Mouse (Mus musculus) right cerebral cortex, postnatal 14 days (tissue): ENCODE measurements around the gene Jmjd8.
"Not testable (repeated sequence)": the region's sequence is repeated elsewhere in the genome, so short reads cannot be mapped to it uniquely, and the experiment has no call there.

Experiments used
- DNase-seq: peaks from one replicate; pipeline ENCODE4 v3.0.0; 2022

The Jmjd8 gene

DNA sequence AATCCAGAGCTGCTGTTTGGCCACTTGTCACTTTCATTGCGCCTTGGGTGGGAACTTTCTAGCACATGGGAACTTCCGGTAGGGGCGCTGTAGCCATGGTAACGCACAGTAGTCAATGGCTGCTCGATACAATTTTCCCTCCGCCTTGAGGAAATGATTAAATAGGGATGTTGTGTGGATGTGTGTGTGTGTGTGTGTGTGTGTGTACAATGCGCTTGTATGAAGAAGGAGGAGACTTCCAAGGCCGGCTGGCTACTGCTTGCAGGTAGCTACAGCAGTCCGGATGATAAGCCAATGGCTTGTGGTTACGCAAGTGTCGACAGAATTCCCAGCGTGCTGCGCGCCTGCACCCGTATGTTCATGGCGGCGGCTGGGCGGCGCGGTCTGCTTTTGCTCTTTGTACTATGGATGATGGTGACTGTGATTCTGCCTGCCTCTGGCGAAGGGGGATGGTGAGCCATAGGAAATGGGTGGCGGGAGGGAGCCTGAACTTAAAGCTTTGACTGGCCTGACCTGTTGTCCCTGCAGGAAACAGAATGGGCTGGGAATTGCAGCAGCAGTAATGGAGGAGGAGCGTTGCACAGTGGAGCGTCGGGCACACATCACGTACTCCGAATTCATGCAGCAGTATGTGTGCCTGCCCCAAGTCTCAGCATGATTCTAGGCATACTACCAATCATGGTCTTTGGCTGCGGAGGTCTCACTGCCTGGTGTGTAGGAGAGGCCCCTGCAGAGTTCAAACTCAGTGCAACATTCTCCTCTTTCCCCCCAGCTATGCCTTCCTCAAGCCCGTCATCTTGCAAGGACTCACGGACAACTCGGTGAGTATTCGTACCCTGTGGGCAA, at the start of gene Jmjd8:
Jmjd8 (plus strand) TSS at position 156 of the 846 bp plus-strand sequence.
- peak; percentile 86 for DNase-seq

DNA sequence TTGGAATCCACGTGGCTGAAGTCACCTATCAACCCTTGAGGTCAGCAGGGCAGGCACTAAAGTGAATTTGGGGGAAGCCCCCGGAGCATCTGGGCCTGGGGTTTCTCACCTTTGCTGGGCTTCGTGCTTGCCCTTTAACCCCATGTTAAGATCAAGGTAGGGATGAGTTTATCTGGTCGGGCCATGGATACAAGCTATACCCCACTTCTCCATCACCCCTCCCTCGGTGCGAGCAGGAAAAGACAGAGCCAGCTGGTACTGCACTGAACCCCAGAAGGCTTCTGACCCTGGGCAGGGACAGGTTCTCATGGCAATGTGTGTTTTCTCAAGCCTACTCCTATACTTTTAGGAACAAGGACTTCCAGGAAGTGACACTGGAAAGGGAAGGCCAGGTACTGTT, 47.3 kb upstream of the Jmjd8 start:
- DNase-seq = no peak

DNA sequence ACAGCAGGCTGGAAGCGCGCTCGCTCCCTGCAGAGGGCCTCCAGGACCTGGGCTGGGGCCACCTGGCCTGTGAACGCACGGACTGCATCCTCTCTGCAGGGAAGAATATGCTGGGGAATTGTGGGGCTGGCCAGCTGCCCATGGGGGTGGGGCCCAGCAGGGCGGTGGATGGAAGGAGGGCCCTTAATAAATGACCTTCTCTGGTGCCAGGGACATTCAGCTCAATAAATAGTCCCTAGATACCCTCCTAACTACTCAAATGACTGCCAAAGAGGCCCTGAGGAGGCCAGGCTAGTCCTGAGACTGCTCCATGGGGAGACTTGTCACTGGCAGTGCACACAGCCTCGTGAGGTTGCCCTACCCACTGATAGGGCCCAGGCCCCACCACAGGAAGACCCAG, 45.6 kb upstream of the Jmjd8 start:
- DNase-seq = no peak

DNA sequence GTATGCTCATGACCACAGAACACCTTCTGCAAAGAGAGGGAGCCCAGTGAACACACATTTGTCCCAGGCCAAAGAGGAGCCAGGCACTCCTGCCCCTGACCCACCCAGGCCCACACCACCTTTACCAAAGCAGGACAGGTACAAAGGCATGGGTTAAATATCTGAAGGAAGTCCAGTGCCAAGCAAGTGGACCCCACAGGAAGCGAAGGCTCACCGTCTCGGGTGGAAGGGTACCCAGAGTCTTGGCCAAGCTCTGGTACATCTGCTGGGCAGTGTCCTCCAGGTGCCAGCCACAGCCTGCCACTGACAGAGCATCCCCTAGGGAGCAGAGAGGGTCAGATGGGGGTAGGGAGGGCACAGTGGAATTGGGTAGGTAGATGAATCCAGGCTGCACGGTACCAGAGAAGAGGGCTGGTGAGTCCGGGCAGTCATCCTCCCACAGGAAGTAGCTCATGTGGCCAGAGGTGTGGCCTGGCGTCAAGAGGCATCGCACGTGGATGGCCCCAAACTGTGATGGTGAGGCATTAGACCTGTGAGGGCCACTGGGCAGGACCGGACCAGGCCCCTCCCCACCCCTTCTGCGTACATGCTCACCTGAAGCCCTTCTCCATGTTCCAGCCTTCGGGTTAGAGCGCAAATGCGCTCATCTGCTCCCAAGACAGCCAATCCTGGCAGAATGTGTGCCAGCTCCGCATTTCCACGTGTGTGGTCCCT, 44.6 kb upstream of the Jmjd8 start:
- no peak for DNase-seq

DNA sequence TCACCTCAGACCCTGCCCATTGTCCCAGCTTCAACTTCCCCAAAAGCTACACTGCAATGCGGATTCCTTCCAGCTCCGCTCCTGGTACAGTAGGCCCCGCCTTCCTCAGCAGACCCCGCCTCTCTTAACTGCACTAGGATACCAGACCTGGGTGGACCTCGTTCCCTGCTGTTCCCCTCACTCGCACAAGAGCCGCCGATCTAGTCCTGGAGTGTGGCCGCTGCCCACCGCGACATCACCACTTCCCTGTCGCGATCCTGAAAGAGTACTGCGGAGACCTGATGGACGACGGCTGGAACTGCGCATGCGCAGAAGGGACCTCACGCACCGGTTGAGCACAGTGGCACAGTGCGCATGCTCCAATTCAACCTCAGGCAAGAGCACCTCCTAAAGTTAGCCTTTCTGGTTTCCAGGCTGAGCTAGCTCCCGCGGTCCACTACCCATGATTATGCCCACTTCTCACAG, 43.4 kb upstream of the Jmjd8 start, which contains the start of gene Haghl:
Haghl (minus strand) TSS at position 393 of the 465 bp plus-strand sequence.
- DNase-seq = peak; percentile 99

DNA sequence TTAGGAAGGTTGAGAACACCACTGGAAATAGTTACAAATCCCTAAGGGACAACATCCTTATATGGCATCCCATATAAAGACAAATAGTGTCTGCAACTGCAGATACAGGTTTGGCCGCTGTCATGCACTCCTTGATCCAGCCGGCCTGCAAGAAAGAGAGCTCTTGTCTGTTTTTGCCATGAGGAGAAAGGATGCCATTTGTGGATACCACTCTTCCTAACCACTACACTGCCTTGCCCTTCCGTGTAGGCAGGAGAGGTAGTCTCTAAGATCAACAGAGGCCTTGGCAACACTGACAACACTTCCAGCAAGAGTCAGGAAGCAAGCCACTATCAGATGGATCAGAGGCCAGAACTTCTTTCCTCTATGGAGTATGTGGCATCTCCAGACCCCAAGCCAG, 42.4 kb upstream of the Jmjd8 start, which contains the start of gene Ccdc78:
Ccdc78 (plus strand) TSS at position 301 of the 400 bp plus-strand sequence.
- DNase-seq = no peak

DNA sequence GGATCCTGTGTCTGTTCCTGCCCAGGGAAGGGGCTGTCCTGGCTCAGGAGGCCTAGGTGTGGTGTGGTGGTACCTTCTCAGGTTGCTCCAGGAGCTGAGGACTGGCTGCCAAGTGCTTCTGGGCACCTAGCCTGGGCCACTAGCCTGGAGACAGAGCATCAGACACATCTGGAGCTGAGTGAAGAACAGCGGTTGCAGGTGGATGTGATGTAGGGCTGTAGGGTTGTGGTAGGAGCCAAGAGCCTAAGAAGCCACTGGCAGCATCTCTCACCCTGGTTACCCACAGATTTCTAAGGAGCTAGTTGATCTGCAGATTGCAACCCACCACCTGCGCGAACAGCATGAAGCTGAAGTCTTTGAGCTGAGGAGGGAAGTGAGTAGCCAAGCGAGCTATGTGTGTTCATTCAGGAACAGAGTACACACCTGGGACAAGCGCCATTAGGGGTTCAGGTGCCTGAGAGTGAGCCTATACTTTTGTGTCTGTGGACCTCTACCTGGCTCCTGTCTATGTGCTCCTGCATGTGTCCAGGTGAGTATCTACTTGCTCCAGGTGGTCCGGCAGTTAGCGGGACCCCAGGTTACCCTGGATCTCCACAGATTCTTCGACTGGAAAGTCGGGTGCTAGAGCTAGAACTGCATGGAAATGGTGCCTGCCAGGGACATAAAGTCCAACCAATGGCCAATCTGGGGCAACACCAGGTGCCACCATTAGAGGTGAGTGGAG, 41.7 kb upstream of the Jmjd8 start:
- DNase-seq = no peak

DNA sequence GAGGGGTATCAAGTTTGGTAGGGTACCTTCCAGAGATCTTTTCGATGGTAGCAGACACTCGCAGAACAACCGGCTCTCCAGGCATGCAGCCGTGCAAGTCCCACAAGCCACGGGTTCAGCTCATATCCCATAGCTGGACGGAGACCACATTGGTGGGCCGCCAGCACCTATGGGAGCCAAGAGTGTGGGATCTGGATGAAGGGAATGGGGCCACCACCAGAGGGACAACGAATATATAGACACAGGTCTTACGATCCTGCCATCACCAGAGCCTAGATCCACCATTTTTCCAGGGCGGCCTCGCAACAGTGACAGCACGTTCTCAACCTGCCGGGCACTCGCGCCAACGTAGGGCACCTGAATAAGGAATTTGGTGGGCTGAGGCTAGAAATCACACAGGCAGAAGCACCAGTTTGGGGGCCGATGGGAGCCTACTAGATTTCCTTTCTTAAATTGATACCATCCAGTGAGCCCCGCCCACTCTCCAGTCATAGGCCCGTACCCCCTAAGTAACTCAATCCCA, 37.3 kb upstream of the Jmjd8 start:
- DNase-seq = no peak

DNA sequence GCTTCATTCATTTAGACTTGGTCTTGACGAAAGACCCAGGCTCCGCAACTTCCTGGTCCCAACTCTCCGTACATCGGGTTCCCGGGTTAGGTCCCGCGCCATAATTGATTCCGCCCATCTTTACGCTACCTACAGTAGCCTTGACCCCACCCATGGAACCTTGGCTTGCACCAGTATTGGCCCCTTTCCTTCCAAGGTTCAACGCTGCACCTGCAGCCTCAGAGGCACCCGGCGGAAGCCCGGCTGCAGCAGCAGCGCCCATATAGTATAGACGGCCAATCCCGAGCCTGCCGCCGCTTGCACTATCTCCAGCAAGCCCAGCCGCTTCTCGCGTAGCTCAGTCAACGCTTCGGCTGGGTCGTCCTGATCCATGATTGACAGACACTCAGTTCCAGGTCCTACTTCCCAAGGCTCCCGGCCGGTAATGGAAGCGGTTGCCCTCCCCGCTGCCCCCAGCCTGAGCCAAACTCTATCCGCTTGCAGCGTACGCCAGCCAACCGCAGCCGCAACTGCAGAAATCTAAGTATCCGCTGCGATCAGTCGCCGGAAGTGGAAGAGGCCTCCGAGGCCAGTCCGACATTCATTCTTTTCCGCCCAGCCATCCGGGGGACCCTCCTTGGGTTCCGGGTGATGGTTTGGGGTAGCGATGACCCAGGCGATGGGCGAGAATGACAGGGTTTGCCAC, 36.7 kb upstream of the Jmjd8 start:
- DNase-seq = peak; percentile 83

DNA sequence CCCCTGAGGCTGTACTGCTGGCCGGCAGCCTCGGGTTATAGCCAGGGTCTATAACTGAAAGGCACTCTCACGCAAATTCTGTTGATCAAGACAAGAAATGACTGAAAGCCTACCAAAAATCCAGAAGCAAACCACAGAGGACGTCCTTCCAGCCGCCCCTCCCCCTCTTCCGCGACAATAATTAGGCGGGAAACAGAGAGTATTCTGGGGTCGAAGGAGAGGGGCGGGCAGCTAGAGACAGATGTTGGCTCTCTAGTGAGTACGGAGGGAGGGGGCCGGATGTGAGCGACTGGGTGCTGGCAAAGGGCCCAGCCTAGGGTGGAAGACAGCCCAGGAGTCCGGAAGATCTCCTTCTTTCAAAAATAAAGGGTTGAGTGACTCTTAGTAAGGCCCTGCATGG, 36.1 kb upstream of the Jmjd8 start, which contains the start of gene Fam173a:
Fam173a (minus strand) TSS at position 287 of the 400 bp plus-strand sequence.
- DNase-seq = peak; percentile 75

DNA sequence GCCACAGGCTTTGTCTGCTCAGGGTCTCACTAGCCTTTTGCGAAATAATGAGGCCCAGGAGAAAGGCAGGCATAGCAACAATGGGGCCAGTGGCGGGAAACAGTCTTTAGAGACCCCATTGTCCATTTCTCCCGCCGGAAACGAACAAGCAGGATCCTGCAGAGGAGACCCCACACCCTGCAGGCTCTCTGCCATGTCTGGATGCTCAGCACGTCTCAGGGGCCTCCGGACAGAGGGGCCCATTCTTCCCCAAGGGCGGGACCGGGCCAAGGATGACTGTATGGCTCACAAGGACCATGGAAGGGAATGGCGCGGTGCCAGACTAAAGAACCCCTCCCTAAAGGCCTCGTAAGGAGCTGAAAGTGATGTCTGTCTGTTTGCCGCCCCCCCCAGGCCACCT, 34.5 kb upstream of the Jmjd8 start:
- DNase-seq = no peak

DNA sequence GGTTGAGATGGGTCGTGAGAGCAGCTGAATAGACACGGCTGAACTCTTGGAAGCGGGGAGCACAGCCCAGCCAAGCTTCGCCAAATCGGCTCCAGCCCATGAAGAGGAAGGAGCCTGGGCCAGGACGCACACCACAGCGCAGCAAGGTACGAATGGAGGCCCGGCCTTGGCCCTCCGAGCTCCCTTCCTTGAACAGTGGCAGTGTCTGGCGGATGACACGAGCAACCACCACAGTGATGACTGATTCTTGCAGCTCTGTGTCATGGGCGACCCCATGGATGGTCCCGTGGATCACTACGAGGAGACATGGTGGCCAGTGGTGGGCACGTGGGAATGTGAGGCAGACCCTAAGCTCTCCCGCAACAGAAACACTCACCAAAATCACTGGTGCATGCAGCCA, 33.7 kb upstream of the Jmjd8 start:
- no peak for DNase-seq

DNA sequence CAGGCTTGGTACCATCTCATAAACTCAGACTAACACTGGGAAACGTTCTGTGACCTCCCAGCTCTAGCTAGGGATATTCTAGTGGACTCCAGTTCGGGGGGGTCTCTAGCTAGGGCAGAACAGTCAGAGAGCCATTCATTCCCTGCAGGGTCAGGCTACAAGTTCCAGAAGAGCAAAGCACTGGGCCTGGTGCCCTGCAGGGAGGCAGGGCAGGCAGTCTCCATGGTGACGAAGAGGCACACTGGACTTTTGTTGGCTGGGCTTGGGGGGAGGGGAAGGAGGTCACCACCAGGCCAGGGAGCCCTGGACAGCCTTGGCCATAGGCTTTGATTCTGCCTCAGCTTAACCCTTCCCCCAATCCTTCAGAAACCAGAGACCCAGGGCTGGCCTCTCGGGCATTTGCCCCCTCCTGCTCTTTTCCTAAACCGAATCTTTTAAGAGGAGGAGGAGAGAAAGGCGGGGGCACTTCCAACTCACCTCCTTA, 33.0 kb upstream of the Jmjd8 start, which contains the start of gene AC134908.4:
AC134908.4 (minus strand) TSS at position 51 of the 484 bp plus-strand sequence.
- peak; percentile 42 for DNase-seq

DNA sequence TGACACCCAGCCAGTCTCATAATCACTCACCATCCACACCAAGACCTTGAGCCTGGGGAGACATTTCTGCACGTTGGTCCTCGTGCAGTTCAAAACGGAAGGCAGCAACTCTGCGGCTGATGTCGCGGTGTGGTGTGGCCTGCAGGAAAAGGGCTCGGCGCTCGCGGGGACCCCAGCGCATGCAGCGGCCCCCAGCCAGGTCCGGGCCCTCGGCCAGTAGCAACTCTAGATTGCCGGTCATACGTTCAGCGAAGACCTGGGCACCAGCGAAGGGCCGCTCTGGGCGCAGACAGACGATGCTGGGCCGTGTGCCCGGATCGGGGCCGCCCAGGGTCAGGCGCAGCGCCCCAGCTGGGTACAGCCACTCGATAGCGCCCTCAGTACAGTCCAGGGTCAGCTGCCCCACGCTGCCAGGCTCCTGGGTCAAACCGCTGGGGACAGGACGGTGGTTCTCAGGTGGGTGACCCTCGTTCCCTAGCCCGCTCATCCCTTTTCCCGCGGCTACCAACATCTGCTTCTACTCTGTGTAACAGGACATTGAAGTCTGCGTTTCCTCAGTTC, 32.4 kb upstream of the Jmjd8 start:
- no peak for DNase-seq

DNA sequence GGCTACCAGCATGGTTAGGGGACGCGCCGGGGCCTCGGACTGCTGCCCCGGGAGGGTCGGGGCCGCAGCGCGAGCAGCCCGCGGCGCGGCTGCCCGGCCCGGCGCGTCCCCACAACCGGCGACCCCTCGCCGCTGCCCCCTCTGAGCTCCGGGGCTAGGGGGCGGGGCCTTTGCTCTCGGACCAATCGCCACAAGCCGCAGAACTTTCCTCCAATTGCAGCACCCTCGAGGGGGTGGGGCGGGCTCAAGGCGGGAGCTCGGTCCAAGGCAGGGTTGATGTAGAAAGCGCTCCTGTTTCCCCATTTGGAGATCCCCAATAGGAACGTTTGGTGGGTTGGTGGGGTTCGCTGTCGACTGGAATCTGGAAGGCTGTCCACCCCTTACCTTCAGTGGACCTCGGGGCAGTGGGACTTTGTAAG, 31.7 kb upstream of the Jmjd8 start, which contains the start of gene Metrn:
Metrn (minus strand) TSS at position 186 of the 419 bp plus-strand sequence.
- peak; percentile 75 for DNase-seq

DNA sequence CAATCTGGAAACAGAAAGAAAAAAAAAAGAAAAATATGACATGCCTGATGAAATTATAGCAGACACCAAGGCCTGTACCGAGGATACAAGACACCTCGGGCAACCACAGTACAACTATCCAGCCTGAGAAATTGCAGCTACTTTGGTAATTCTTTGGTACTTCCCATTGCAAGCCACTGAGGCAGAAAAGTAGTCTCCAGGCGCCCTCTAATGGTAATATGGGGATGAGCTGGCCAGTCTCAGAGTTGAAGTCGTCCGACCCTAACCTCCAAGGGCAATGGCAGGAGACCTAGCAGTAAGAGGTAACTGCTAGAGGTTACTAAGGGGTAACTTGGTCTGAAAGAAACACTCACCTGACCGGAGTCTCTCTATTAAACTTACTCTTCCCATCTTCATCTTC, 27.6 kb upstream of the Jmjd8 start:
- no peak for DNase-seq

DNA sequence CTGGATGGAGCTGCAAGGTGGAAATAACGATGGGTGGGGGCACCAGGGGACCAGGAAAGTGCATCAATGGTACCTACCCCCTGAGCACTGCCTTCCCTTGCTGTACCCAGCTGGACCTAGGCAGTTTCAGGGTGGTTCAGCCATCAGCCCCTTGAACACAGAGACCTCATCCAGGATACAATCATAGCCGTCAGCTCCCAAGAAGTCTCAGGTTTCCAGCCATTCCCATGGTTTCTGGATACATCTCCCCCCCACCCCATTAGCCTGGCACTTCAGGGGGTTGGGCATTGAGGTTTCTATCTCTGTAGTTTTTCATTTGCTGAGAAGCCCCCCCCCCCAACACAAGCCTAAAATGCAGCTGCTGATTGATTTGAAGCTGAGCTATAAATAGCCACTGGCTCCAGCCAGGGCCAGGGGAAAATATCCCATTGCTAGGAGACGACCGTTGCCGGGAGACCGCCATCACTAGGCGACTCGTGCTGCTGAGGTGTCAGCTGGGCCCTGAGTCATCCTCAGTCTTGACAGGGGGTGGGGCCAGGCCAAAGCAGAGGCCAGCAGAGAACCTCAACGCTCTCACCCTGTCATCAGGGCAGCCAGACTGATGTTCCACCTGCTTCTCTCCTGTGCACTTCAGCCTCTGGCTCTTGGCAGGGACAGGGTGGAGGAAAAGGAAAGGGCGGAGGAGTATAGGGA, 25.7 kb upstream of the Jmjd8 start:
- peak; percentile 83 for DNase-seq

DNA sequence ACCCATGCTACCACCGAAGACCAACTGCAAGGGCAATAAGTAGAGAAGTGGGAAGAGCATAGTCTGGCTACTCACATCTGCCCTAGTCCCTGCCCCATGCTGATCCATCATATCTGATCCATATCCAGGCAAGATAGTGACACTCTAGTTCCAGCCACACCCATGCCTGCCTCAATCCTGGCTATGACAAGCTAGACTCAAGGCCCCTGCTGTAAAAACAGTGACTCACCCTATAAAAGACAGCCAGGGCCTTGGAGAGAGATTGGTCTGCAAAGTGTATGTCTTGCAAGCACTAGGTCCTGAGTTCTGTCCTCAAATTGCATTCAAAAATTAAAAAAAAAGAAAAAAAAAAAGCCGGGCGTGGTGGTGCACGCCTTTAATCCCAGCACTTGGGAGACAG, 22.2 kb upstream of the Jmjd8 start:
- no peak for DNase-seq

DNA sequence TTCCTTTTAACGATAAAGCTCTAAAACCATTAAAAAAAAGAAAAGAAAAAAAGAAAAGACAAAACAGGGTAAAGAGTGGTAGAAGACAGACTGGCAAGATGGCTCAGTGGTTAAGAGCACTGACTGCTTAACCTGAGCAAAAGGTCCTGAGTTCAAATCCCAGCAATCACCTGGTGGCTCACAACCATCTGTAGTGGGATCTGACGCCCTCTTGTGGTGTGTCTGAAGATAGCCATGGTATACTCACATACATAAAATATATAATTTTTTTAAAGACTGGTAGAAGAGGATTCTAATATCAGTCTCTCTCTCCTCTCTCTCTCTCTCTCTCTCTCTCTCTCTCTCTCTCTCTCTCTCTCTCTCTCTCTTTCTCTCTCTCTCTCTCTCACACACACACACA, 21.2 kb upstream of the Jmjd8 start:
- DNase-seq = not testable (repeated sequence)

DNA sequence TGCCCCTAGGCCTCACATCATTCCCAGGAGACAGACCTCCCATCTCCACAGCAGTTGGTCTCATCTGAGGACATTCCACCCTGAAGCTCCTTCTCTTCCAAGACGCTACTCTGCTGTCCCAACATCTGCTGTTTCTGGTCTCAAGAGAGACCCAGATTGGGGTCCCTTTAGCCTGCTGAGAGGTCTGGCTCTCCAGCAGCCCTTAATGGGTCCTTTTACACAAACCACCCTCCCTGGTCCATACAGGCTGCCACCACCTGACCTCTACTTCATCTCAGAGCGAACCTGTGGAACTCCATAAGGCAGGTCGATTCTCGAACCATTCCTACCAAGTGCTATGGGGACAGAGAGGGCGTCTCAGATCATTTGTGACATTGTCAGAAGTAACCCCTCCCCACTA, 20.6 kb upstream of the Jmjd8 start:
- DNase-seq = no peak
